Mouse (Mus musculus) adrenal gland, postnatal 4 days (tissue): Measurements from ENCODE around the gene Cyp24a1. TPM values are rescaled to one million over a fixed set of nuclear protein-coding genes. Genes with fewer than 3 reads are reported as not detected.
"Not testable (repeated sequence)": the region's sequence is repeated elsewhere in the genome, so short reads cannot be mapped to it uniquely, and the experiment has no call there.

Experiments used
- DNase-seq, 2 experiments: peaks; one replicate each; pipeline ENCODE4 v3.0.0; 2021 to 2022; ENCODE audit warnings: low spot score in 2 of 2, mixed read lengths in 2 of 2
- total RNA-seq, 2 experiments: library from RNA; stranded (reverse); gene quantifications; 2 replicates each; pipeline ENCODE4 v1.2.3; 2021

Gene Cyp24a1
- total RNA-seq, 2 experiments from 2014 or later: 3.0 TPM; not detected in 1

DNA sequence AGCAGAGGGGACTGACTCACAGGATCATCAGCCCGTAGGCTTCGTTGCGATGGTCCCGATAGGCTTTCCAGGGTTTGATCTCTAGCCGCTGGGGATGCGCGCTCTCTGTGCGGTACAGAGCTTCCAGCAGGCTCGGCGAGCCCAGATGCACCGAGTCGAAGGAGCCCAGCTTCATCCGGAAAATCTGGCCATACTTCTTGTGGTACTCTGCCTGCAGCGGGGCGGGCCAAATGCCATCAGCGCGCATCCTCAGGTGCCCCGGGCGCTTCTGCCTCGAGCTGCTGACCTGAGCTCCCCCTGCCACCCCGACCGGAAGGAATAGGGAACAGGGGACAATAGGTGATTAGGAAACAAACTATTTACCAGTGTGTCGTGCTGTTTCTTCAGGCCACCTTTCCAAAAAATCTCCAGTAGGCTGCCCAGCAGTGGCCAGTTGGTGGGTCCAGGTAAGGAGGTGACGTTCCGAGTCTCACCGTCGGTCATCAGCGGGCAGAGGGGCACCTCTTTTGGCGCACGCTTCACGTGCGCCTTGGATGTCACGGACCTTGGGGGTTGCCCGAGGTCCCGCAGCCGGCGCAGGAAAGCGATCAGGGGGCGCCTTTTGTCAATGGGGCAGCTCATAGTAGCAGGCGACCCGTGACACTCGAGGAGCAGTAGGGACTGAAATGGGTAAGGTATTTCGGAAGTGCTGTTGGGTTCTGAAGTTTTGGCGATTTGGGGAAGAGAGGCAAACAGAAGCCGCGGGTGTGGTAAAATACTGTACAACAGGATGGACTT lies 603 bp downstream of the Cyp24a1 start, which contains the start of gene Pfdn4:
Pfdn4 (plus strand) TSS at position 275 of the 777 bp plus-strand sequence.
- no peak for DNase-seq

DNA sequence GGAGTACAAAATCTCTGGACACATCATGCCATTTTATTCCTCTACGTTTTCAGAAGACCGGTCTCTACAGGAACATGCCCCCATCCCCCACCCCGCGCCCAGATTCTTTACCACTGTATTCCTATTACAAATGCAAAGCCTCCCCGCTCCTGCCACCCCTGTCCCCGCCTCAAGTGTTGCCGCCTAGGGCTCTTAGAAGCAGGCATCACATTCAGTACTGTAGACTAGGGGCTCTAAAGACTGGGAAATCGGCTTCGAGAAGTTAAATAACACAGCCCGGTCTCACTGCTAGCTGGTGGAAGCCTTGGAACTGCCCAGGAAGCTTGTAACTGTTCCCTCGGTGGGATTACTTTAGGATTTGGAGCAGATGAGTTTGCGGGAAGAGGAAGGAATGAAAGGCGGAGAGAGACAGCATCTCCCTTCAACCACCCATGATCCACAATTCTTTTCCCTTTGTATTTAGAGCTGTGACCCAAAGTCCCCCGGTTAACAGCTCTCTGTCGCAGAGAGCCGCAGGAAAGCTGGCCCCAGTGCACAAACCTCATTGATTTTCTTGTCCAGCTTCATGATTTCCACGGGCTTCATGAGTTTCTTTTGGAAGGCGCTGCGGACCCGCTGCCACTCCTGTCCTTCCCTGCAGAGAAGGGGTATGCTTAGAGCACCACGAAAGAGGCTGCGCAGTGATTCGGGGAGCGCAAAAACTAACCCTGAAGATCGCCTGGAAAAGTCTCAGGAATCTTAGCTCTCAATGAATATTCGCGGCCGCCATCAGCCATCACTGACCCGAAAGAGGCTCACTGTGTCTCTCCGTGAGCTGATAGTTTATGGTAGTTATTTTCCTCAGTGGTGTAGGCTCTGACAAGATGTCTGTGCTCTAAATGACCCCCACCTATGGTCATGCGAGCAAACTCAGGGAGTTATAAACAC lies 1.9 kb downstream of the Cyp24a1 start:
- no peak for DNase-seq

DNA sequence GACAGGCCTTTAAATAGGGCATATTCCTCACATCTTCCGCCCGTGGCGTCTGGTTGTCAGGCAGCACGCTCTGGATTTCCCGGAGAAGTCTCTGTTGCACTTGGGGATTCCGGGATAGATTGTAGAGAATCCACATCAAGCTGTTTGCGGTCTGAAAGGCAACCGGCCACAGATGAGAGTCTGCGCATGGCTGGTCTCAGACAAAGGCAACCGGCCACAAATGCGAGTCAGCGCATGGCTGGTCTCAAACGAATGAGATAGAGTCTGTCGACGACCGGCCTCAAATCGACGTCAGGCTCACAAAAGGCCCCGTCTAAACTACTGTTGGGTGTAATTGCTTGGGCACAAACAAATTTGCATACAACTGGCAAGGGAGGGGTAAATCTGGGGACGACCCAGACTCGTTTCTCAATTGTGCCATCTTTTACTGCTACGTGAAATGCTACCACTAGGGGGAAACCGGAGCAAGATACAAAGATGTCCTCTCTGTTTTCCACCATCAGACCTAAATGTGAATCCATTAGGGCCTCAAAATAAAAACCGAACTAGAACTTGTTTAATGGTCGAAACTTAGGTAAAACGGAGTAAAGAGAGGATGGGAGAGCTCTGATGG lies 8.9 kb downstream of the Cyp24a1 start:
- no peak for DNase-seq

DNA sequence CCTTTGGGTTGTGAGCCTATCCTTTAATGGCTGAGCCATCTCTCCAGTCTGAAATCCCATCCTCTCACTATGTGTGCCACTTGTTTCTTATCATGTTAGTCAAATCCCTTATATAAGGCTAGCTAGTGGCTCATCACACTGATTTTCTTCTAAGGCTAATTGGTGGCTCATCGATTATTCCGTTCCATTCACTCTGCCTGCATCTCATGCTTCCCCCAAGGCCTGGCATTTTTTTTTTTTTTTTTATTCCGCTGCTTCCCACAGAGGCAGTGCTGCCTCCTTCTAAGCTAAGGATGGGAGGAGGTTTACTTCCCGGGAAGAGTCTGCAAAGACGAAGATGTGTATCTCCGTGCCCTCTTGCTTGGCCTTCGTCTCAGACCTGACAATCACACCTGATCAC lies 9.7 kb downstream of the Cyp24a1 start:
- no peak for DNase-seq

DNA sequence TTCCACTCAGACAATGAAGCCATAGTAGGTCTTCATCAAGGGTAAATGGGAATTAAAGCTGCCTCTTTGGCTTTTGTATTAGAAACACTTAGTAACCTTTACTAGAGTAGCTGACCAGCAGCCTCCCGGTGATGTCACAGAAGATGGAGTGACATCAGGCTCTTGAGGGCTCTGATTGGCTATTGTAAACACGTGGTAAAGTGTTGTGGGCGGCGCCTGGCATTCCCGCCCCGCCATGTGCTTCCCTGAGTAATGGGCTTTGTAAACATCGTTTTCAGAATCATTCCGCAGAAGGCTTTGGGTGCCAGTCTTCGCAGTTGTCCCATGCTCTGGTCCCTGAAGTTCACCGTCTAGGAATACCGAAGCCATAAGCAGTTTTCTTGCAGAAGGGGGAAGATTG lies 13.0 kb downstream of the Cyp24a1 start:
- DNase-seq: no peak

DNA sequence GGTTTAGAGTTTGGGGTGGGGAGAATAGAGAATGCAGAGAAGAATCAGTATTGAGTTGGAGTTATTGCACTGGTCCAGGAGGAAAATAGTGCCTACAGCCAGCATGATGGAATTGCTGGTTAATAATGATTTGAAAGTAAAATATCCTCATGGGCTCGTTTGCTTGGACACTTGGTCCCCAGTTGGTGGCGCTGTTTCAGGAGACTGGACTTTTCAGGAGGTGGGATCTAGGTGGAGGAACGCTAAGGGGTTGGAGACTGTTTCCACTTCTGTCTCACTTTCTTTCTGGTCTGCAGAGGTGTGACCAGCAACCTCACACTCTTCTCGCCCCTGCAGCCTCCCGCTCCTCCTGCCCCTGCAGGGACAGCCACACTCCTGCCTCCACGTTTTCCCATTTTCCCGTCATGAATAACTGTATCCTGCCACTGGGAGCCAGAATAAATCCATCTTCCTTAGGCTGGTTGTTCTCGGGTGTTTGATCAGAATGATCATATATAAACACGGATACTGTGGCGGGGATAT lies 14.9 kb downstream of the Cyp24a1 start:
- DNase-seq: no peak

DNA sequence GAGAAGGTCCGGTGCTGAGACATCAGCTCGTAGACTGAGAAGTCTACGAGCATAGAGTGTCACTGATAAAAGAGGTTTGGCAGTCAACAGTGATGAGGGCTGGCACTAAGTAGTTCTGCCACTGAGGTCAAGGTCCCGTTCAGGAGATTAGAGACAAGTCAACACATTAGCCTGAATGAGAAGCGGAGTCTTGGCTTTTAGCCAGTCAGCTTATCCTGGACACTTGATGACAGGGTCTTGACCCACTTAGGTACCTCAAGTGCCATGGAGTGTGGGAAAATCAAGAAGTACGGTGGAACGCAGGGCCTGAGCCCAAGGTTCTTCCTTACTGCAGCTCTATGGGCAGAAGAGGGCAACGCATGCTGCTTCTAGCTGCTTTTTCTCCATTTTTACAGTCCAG lies 20.3 kb downstream of the Cyp24a1 start:
- DNase-seq: no peak

DNA sequence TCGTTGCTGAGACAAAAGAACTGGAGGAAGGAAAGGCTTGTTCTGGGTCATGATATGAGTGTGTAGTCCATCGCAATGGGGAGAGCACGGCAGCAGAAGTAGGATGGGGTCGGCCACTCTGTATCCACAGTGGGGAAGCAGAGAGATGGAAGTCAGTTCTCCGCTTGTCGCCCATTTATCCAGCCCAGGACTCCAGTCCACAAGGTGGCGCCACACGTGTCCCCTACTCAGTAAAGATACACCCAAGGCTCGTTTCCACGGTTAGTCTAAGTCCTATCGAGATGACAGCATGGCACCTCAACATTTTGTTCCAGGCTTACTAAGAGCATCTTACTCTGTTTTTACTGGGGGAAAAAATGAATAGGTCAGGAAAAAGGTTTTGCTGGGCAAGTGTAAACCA lies 20.7 kb downstream of the Cyp24a1 start:
- DNase-seq: no peak

DNA sequence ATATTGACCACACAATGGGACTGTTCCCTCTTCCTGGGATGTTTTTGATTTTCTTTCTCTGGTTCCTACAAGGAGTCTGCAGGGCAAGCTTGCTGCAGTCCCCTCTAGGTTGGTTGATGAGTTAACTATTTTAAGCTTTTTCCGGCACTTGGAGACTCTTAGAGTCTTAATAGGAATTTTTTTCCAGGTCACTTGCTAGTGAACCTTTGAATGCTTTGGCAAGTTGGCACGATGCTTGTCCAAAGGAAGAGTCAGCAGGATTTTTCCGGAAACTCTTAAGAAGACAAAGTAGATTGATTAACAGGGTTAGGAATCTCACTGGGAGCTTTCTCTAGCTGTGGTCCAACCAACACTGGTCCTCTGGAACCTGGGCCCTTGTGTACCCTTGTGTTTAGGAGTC lies 21.8 kb downstream of the Cyp24a1 start:
- DNase-seq: no peak

DNA sequence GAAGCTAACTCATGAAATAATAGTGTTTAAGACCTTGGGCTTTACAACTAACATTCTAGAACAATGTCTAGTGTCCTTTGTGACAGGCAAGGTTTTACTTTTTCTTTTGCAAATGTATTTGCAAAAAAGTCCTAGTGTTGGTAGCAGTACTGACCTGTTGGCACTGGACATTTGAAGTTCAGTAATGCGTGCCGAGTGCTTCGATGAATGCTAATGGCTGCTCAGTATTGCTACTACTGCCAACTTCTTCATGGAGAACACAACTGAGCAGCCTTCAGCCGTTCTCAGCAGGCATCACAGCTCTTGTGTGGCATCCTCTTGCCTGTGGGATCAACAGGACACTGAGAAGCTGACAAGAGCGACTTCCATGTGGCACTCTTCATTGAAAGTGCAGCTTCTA lies 22.8 kb downstream of the Cyp24a1 start:
- no peak for DNase-seq

DNA sequence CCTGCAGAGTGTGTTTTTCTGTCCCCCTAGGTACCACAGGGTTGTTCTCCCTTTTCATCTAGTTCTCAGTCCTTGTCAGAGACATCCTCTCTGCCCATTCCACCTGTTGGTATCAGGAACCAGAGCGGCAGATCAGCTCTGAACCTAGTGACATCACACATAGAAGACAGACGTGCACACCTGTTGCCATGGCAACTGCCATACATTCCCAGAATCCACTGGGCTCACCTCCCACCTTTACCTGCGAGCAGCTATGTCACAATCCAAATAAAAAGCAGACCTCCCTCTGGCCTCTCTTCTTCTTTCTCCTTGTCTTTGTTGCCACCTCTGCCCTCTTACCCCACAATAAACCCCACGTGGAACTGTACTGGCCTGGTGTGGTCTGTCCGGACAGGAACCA lies 26.4 kb downstream of the Cyp24a1 start:
- DNase-seq: no peak

DNA sequence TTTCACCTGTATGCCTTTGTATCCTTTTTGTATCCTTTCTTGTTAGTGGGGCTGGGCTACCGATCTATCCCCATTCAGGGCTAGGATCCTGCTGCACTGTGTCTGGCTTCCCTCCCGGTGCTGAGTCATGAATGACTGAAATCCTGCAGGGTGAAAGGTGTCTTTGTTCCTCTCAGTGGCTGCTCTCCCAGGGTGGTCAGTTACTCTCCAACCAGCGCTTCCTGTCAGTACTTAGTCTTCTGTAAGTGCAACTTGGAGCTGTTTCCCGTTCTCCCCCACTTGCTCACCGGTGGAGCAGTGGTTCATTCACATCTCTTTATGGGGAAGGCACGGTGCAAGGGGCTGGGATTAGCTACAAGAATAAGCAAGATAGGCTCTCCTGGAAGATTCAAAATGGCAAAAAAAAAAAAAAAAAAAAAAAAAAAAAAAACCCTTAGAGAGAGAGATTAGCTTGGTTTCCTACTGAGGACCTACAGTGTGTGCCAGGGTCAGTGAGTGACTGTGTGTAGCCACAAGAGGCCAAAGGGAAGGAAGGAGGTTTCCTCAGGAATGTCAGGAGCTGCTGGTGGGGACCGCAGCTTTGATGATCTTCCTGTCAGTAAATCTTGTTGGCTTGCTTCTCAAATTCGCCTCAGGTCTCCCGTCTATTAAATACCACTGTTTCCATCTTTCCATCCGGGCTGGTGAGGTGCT lies 27.2 kb downstream of the Cyp24a1 start:
- no peak for DNase-seq

DNA sequence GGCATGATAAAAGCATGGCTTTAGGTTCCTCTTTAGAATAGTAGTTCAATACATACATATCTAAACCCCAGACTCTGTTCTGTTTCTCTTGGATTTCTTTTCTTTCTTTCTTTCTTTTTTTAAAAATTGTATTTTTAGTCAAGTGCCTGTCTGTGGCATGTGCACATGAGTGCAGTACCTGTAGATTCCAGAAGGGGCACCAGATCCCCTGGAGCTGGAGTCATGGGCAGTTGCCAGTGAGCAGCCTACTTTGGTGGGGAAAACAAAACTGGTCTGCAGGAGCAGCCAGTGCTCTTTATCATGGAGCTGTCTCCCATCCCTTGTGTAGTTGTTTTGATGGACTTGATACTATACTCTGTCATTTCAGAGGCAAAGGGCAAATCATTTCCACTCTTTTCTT lies 28.9 kb downstream of the Cyp24a1 start:
- no peak for DNase-seq

DNA sequence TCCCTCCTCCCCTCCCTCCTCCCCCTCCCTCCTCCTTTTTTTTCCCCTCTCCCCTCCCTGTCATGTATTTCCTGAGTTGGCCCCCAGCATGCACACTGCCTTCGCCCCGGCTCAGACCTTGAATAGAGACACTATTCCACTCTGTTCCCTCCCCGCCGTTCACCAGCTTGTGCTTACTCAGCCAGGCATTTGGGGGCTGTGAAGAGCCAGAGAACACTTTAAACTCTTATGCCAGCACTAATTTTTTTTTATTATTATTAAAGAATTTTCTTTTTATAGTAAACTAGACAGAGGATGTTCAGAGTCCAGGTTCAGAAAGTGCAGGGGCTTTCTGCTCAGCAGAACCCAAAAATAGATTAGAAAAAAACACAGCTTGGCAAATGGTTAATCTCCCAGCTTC lies 32.1 kb downstream of the Cyp24a1 start:
- DNase-seq: no peak

DNA sequence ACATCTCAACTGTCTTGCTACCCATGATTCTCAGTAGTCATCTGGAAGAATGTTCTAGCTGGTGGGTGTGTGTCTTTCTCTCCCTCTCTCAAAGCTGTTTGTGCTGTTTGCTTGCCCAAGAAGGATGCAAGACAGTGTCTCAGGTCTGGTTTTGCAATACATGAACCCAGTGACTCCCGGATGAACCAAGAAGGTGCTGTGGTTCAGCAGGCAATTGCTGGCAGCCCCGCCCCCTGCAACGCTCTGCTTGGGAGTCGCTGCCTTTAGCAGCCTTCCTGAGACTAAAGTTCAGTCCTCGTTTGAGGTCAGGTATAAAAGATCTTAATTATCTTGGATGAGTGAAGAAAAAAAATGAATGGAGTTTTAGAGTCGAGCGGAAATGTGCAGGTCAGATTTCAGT lies 35.3 kb downstream of the Cyp24a1 start:
- no peak for DNase-seq

DNA sequence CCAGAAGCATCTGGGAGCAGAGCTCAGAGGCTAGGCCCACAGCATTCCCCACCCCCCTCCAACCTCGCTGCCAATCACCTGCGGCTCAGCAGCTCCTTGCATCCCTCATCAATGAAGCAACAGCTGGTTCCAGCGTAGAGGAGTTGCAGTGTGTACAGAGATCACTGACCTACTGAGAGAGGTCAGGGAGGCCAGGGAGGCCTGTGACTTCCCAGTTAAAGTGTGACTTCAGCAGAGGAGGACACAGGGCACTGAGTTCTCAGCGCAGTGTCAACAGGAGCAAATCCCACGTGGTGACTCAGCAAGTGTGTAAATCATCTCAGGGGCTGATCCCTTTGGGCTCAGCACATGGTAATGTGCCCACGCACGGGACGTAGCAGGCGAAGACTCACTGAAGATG lies 37.1 kb downstream of the Cyp24a1 start:
- no peak for DNase-seq

DNA sequence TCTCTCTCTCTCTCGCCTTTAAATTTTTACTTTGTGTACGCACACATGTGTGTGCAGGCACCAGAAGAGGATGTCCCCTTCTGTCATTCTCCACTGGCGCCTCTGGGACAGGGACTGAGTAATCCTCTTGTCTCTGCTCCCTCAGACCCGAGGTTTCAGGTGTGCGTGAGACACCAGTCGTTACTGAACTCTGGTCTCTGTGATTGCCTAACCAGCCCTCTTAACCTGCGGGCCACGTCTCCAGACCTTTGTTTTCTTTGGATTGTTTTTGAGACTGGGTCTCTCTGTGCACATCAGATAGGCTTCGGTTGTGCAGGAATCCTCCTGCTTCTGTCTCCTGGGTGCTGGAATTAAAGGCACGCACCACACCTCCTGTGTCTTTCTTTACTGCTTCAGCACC lies 37.8 kb downstream of the Cyp24a1 start:
- no peak for DNase-seq

DNA sequence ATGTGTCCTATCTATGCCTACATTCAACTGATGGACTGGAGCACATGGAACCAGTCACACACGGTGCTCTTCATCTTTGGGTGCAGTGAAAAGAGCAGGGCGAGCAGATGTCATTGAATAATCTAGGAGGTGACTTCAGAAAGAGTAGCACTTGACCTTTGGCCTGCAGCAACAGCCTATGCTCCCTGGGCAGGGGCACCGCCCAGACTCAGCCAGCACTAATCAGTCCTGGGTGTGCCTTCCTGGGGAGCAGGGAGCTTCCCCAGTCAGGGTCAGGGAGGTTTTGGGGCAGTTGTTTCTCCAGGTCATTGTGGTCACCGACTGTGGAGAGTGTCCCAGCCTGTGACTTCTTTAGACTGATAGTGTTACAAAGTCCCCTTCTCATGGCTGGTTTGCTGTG lies 43.1 kb downstream of the Cyp24a1 start:
- not testable (repeated sequence) for DNase-seq

DNA sequence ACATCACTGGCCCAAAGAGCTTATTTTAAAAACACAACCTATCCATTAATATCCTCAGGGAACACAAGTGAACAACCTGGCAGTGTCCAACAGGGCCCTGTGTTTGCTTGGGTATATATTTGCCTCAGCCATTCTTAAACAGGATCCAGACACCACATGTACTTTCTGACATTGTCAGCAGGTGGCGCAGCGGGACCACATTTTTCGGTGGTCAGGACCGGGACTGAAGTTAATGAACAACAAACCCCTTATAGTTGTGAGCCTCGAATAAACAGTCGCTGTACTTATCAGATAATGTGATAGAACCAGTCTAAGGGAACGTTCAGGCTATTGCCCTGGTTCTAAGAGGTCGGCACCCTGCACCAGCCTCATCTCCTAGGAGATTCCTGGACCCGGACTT lies 46.0 kb downstream of the Cyp24a1 start:
- DNase-seq: peak; percentile 50 to 72

DNA sequence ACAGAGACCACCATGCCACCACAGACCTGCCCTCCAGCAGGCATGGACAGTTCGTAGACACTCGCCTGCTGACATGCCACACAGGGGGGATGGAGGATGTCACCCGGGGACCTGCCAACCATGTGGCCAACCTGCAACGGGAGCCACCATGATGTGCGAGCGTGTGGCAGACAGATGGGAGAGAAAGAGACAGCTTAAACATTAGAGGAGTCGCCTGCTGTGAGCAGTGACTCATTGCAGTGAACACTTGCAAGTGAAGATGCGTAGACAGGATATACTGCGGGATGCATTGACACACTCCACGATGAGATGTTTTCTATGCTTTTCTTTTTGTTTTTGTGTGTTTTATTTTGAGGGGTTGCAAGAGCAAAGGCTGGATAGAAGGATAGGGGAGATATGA lies 49.3 kb downstream of the Cyp24a1 start:
- DNase-seq: no peak

DNA sequence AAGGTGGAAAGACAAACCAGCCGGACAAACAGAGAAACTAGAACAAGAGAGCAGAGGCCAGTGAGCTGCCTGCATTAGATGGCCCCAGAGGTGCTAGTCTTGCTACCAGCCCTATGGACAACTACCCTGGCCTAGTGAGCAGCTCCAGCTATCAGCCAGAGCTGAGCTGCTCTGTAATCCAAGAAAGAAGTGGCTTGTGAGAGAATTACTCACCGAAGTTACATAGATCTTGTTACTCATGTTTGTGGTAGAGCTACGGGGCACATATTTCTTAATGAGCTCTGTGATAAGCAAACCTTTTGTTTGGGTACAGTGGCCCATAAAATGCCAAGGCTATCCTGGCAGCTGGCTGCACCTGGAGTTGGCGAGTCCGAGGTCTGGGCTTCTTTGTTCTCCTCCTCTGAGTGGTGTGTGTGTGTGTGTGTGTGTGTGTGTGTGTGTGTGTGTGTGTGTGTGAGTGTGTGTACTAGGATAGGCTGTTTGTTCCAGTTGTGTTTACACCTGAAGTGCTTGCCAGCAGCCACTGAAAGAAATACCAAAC lies 50.0 kb downstream of the Cyp24a1 start:
- no peak for DNase-seq
